Mouse (Mus musculus) retina, adult 2 months (tissue): Measurements from ENCODE around the gene Ilkap.
A peak's percentile ranks its signal among the peaks of the same experiment; 100 is the strongest.

Experiments
- DNase-seq: peaks from one replicate; pipeline ENCODE4 v3.0.0-alpha.2; 2012; ENCODE audit warnings: low read depth, low spot score

Gene Ilkap

DNA sequence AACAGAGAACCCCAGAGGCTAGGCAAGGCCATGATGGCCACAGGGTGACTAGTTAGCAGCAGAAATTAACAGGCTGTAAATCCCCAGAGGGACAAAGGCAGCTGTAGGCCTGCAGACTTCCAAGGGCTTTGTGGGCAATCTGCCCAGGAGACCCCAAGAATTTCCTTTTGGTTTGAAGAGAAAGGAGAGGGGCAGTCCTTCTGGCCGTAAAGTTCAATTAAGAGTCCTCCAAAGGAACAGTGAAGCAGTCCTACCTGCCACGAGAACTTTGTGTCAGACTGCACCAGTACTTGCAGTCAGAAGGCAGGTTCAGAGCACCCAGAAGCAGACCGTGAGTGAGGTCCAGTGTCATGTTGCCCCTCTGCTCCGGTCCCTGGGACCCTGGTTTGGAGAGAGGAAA is 16.3 kb upstream of the Ilkap start:
- no peak for DNase-seq

DNA sequence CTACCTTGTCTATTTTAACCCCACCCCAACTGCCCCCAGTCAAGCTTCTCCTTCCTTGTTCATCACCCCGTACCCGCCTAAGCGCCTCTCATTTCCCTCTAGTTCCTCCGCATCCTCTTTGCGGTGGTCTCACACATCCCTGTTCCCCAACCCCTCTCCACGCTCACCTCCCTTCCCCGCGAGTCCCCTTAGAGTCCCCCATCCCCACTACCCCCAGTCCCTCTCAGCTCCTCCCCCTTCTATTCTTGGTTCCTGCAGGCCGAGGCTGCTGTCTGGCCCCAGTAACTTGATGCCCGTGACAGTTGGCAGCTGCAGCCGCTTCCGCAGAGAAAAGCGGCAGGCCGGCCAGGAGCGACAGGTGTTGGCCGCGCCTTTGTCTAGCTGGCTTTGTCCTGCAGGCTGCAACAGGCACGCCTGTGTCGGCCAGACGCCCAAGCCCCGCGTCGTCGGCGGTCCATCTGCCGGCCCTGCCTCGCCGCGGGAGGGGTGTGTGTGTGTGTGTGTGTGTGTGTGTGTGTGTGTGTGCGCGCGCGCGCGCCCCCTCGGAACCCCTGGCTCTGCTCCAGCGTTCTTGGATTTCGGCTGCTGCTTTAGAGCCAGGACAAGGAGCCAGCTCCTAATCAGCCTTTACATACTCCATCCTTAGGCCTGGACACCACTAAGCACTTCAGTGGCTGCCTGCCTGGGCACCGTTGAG is 15.4 kb upstream of the Ilkap start, which contains the start of gene Hes6:
Gene Hes6 (minus strand): TSS at position 141 of the 697 bp plus-strand sequence.
- no peak for DNase-seq

DNA sequence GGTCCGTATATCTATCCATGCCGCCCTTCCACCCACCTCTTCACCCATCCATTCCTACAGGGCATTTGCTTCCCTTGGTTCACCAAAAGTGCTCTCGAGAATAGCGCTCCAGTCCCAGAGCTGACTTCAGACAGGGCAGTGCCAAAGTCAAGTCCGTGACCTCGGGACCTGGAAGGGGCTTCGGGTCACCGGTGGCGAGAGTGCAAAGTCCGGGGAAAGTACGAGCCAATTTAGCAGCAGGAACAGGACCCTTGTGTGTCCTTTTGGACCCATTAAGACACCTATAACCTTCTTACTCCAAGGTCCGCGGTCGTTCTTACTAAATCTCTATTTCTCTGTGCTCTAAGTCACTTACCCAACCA is 14.9 kb upstream of the Ilkap start:
- no peak for DNase-seq

DNA sequence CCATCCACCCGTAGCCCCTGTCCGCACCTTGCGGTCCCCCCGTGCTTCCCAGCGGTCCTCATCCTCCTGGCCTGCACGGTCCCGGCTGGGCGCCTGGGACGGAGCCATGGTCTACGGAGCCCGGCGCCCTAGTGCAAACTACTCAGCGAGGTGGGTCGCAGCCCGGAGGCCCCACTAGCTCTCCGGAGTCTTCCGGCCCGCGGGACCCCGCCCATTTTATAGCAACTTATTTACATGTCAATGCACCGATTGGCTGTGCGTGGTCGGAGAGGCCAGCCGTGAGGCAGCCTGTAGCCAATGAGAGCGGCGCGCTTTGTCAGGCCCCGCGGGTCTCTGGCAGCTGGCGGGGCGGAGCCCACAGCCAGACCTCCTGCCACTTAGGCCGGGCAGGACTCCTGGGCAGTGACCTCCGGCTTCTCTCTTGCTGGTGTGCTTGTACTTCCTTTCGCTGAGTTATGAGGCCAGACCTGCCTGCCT is 14.5 kb upstream of the Ilkap start:
- DNase-seq, result peak; percentile 84

DNA sequence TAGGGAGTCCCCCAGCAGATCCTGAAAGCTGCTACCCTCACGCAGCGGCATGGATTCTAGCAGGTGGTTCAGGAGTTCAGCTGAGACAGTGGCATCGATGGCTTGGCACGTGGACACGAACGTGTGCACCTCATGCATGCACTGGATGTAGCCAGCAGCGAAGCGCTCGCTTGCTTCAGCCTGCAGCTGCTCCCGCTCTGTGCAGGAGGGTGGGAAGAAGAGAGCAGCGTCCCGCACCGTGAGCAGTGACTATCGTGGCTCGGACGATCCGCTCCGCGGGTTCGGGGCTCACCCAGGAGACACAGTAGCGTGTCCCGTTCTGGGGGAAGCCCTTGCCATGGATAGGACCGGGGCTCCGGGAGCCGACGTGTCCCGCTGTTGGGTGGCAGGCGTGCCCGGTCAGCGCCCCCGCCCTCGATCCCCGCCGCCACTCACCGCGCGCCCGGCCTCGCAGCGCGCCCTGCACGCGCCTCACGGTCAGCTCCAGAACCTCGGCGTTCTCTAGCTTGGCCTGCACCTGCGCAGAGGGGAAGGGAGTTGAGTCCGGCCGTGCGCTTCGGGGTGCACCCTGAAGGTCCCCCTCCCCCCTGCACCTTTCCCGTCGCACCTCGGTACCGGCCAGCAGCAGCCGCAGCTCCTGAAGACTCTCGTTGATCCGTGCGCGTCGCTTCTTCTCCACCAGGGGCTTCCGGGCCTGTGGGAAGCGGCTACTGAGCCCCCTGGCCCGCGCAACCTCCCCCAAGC is 13.8 kb upstream of the Ilkap start:
- DNase-seq, result no peak

DNA sequence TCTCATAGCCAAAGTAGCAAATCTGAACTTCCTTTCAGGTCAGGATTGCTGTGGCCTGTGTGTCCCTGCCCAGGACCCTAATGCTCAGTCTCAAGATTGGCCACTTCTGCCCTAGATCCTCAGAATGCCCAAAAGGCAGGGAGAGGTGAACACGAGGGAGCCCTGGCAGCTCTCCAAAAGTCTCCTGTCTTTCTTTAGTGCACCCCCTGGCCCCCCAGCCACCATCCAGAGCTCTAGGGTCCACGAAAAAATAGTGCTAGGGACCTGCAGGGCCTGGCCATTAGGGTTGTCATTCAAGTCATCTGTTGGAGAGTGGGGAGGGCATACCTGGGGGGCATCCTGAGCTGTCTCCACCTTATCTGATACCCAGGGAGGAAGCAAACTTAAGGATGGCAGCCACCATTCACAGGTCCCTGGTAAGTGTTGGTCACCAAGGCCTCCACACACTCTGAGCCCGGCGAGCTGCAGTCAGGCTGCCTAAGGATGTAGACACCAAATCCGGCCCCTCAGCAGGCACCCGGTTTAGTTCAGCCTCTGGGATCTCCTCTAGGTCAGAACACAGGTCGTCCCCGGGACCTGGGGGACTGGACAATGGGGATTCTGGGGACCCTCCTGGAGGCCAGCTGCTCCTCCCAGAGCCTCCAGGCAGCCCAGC is 13.1 kb upstream of the Ilkap start:
- DNase-seq, result no peak

DNA sequence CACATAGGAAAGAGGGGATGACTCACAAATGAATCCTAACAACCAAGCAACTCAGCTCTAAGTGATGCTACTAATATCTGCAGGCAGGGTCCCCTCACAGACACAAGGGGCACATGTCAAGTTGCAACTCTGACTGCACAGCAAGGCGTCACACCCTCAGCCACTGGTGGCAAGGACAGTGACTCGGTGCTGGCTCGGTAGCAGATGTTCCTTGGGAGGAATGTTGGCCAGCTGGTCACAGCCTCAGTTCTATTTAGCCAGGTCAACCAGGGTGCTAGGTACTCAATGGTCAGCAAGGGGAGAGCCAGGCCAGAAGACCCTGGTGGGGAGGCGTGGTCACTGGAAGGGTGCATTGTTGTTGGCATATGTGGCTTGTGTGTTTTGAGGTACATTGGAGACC is 9.2 kb upstream of the Ilkap start:
- DNase-seq, result no peak

DNA sequence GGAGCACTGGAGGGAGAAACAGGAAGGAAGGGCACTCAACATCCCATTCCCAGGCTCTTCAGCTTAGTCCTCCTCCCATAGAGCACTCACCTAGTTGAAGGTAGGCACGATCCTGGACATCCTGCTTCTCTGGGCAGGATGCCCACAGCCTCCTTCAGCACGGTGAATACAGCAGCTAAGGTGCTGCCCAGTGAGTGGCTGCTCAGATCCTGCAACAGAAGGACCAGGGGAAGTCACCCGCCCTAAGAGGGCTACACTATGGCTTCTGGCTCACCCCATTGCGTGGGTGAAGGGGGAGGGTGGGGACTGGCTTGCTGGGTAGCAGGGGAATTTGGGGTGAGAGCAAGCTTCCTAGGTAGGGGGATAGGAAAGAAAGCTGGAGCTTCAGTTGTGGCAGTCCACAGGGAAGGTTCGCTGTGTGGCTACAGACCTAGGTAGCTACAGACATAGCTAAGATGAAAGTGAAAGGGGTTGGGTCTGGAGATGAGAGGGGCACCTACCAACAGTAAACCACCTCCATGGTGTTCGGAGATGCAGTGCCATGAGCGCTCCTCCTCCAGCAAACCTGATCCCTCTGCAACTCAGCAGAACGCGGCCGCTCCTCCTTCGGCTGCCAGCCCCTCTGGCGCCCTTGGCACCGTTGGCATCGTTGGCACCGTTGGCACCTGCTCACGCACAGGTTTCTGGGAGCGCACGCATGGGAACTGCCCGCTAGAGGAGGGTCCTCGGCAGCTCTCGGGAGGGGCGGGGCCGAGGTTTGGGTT is 7.0 kb upstream of the Ilkap start:
- no peak for DNase-seq

DNA sequence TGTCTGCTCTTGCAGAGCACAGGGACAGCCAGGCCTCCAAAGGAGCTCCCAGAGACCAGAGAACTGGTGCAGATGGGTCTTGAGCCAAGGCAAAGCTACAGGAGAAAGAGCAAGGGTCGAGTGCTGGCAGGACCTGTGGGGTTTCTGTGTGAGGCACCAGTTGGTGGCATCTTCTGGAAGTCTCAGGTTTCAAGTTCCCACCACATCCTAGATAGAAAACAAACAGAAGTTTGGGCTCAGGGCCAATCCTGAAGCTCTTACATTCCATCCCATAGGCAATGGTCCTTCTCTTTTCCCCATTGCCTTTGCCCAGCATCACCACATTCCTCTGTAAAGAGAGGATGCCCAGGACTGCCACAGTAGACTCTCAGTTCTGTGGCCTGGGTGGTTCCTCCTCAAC is 6.4 kb upstream of the Ilkap start:
- DNase-seq, result no peak

DNA sequence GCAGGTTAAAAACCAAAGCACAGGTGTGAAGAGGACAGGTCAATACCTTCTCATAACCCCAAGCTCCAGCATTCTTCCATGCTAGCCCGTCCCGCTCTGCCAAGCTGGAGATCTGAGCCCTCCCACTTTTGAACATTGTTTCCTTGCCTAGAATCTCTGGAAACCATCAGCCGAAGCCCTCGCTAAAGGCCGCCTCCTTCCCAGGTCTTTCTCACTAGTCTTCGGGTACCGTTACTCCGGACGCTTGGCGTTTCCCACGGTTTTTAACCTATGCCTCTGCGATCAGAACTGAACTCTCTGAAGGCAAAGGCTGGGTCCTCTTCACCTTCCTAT is 722 bp downstream of the Ilkap start:
- no peak for DNase-seq

DNA sequence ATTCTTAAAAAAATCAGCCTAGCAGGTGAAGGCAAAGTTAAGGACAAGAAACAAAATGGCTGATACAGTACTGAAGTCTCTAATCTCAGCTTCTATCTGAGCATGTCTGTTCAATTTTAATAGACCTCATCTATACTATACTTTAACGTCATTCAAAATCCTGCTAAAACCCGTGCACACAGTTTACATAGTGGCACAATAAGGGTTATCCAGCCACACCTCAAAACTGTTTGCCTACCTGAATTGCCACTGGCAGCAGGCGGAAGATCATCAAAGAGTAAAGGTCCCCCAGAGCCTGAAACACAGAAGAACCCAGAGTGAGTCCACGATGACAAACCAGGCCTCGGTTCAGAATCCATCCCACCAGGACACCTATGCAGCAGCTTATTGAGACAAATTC is 8.2 kb downstream of the Ilkap start:
- DNase-seq, result no peak

DNA sequence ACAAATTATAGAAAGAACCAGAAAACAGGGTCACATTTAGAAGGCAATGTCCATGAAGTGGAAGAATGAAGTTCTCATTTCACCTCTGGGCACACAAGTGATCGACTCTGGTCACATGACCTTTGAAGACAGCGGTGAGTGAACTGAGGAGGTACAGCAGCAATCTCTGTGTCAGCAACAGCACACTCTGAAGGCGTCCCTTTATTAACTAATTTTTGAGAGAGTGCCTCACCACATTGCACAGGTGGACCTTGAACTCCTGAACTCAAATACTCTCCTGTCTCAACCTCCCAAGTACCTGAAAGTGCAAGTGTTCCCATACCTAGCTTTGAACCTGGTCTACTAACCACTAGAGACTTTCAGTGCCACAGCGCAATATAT is 17.5 kb downstream of the Ilkap start:
- DNase-seq, result no peak

DNA sequence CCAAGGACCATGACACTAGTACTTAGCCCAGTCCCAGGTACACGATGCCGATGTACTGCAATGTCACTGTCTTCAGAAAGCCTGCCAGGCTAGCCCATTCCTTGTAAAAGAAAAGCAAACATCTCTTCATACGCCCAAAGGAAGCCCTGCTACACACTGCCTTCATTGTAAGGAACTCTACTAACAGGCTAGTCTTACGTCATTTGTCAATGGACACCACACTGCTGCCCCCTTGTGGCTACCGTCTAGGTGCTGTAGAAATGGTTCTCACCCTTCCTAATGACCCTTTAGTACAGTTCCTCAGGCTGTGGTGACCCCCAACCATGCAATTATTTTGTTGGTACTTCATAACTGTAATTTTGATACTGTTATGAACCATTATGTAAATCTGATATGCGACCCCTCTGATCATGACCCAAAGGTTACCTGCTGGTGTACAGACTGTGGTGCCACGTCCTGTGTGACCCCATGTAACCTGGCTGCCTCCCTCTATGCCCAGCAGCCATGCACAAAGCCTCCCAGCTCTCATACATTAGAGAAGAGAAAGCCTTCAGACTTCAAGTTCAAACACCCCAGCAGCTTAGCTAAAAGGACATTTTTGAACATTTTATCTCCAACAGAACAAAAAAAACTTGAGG is 18.0 kb downstream of the Ilkap start:
- DNase-seq, result peak; percentile 50

DNA sequence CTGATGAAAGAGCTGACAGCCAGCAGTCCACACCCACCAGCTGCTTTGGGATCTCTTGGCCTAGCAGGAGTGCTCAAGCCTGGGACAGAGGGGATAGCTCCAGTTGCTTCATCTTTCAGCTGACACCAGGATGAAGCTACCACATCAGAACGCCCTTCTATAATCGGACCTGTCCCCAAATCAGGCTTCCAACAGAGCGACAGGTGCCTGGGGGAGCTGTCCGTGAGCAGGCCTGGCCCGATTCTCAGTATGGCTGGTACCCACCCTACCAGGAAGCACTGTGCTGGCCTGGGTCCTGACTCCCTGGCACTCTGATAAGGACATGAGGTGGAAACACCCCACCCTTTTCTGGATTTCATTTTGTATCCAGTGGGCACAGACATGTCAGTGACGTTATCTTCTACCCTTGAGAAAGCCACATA is 25.2 kb downstream of the Ilkap start:
- DNase-seq, result no peak

DNA sequence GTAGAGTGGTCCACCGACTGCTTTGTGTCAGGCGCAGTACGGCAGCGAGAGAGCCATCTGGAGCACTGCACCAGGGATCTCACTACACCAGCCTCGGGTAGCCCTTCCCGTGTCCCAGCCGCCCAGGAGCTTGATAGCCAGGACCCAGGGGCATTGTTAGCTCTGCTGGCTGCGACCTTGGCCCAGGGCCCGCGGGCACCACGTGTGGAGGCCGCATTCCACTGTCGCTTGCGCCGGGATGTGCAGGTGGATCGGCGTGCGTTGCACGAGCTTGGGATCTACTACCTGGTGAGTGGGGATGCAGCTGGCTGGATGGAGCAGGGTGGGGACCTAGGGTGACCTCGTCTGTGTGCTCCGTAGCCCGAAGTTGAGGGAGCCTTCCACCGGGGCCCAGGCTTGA is 28.6 kb downstream of the Ilkap start:
- no peak for DNase-seq

DNA sequence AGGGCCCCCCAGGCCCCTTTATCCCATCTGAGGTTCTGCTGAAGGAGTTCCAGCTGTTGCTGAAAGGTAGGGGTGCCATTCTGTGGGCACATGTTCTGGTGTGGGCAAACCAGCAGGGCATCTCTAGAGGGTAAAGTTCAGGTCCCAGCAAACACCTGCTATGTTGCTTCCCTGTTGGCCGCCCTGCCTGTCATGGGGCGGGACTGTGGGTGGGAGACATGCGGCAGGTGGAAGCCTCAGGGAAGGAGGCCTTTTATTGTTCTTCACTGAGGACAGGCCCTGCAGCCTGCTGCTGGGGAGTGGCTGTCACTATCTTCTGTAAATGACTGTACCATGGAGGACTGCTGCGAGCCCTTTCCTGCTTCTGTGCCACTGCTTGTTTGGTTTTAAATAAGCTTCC is 29.2 kb downstream of the Ilkap start:
- DNase-seq, result no peak

DNA sequence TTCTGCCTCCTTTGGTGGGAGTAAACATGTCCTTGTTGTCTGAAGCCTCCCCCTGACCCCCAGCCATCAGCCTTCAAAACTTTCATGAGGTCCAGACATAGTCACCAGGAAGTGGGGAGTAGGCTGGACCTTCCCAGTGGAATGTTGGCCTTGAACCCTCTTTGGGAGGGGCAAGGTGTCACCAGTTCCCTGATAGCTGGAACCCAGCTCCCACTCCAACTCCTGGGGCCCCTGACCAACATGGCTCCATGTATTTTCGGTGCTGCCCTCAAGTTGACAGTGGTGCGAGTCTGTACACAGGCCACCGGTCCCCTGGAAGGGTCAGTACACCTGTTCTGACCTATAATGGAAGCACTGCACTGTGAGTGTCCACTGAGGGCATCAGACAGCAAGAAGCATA is 31.3 kb downstream of the Ilkap start:
- DNase-seq, result no peak

DNA sequence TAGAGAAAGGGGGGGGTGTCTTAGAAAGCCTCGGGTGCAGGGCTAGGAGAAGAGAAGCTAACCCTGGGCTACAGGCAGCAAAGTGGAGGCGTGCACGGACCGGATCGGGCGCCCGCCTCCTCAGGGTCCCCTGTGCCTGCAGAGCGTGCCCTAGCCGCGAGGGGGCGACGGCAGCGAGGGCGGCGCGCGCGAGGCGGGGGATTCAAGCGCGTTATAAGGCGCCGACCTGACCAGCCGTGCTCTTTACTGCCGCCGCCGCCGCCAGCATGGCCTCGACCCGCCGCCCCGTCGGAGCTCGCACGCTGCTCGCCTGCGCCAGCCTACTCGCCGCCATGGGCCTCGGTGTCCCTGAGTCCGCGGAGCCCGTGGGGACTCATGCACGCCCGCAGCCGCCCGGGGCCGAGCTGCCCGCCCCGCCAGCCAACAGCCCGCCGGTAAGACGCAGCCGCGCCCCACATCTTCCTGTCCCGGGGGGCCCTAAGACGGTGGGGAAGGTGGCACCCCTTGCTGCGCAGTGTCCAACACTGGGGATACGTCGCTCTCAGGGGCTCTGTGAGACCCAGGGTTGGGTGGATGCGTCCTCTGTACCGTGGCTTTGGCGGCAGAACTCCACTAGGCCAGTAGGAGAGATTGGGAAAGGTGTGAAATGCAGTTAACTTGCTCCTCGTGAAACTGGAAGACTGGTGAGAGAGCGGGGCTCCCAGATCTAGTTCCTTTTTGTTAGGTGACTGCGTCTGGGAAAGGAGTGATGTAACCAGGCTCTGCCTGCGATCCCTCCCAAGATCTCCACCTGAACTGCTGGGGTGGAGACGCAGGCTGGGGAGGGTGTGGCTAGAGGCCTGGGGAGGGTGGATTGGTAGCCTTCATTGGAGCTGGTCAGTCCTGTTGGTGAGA is 32.2 kb downstream of the Ilkap start, which contains the start of gene Erfe:
Gene Erfe (plus strand): TSS at position 216 of the 894 bp plus-strand sequence.
- DNase-seq, result no peak

DNA sequence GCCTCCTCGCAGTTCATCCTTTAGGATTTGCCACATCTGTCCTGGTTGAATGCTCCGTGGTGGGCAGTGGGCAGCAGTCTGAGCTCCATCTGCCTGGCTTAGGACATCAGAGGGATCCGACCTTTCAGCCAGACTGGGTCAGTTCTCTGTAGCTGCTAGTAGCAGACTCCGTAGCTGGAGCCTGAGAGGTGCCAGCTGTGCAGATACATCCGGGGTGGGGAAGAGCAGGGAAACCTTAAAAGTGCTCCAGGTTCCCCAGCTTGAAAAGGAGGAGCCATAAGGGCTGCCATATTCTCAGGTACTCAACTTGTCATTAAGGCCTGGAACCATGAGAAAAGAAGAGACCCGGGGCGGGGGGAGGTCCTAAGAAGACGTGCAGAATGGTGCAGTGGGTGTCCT is 32.8 kb downstream of the Ilkap start:
- no peak for DNase-seq

DNA sequence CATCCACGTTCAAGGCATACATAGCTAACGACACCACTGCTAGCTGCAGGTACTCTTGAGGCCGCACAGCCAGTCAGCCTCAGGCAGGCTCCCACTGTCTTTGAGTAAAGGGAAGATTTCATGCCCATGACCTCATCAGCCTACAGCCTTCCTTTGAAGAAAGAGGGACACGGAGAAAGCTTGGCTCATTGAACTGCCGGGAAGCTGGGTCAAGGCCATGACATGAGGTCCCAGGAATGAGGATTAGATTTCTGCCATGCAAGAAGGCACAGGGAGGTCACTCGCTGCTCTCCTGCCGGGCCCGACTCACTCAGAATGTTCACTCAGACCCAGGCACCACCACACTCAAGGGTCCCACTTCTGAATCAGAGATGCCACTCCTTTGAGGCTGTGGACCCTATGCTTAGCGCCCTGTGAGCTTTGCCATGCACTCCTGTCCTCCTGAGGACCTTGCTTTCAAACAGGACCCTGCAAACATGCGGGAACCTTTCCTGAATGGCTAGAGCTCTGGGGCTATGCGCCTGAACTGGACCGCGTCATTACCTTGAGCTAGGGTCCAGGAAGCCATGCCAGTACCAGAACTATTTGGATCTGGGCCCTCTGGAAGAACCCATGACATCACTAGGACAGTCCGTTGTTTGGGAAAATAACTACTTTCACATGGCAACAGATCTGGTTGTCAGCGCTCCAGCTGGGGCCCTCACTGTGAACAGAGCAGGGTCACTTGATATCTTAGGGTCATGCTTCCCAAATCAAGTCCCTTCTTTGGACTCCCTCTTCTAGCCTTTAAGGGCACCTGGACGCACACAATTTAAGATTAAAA is 33.6 kb downstream of the Ilkap start:
- DNase-seq, result no peak
